Mouse (Mus musculus) hindbrain, embryonic 13.5 days (tissue): ENCODE results near the gene Alad. TPM values are rescaled to one million over a fixed set of nuclear protein-coding genes. Genes with fewer than 3 reads are reported as not detected.
A peak's percentile ranks its signal among the peaks of the same experiment; 100 is the strongest.

Experiments used
- ATAC-seq: fragments of 200-750 bp; cut with Nextera tagmentation; 2 replicates; pipeline ENCODE4 v1.8.0; 2017; ENCODE audit warnings: moderate TSS enrichment; ENCODE audit not compliant: low FRiP score
- H3K27ac ChIP-seq: fragments of 300-500 bp; sonication (generic); 2 replicates; pipeline ENCODE4 v1.5.1; 2015; ENCODE audit warnings: inconsistent platforms, mild to moderate bottlenecking, moderate library complexity
- H3K27me3 ChIP-seq: fragments of 300-500 bp; sonication (generic); 2 replicates; pipeline ENCODE4 v1.6.1; 2015; ENCODE audit warnings: mild to moderate bottlenecking, inconsistent platforms
- H3K36me3 ChIP-seq: fragments of 300-500 bp; sonication (generic); 2 replicates; pipeline ENCODE4 v1.6.1; 2015; ENCODE audit warnings: mild to moderate bottlenecking, inconsistent platforms
- H3K4me1 ChIP-seq: fragments of 300-500 bp; sonication (generic); replicated peaks from 2 replicates; pipeline ENCODE4 v1.6.1; 2015; ENCODE audit warnings: inconsistent platforms
- H3K4me2 ChIP-seq: fragments of 300-500 bp; sonication (generic); 2 replicates; pipeline ENCODE4 v1.6.1; 2015; ENCODE audit warnings: inconsistent platforms, mild to moderate bottlenecking, moderate library complexity
- H3K4me3 ChIP-seq: fragments of 300-500 bp; sonication (generic); 2 replicates; pipeline ENCODE4 v1.5.1; 2015; ENCODE audit warnings: mild to moderate bottlenecking, inconsistent platforms
- H3K9ac ChIP-seq: fragments of 300-500 bp; sonication (generic); 2 replicates; pipeline ENCODE4 v1.6.1; 2015; ENCODE audit warnings: mild to moderate bottlenecking, inconsistent platforms
- H3K9me3 ChIP-seq: fragments of 300-500 bp; sonication (generic); 2 replicates; pipeline ENCODE4 v1.6.1; 2016; ENCODE audit warnings: inconsistent platforms
- WGBS: fragments of 180-500 bp; shearing (Covaris S2); methylation state at CpG from one replicate; pipeline ENCODE4 v1.1.7; 2015; 5-methylcytosine and 5-hydroxymethylcytosine counted together
- polyA plus RNA-seq: library from polyadenylated mRNA; unstranded; fragments of >200 nt; fragmentation: Nextera tagmentation; extraction: Ambion mirVana; gene quantifications from 2 replicates; pipeline ENCODE4 v1.2.1, GENCODE M21; 2015

Gene Alad
- polyA plus RNA-seq, 1 experiment from 2014 or later, result 64.2 TPM

DNA sequence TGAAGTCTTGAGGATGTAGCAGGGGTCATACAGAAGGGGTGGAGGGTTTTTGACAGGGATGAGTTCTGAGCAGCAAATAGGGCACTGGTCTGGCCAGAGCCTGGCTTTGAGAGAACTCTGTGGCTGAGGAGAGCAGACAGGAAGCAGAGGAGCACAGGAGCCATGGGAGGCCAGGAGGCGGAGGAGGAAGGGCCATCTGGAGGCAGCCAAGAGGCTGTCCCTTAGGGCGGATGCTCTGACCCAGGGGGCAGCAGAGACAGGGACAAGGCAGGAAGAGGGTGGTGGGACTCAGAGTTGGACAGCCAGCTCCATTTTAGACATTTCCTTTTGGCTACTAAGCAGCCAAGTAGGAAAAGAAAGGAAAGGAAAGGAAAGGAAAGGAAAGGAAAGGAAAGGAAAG is 3.6 kb downstream of the Alad start:
- H3K9ac ChIP-seq, result peak overlapping the region; percentile 39
- ATAC-seq, result no peak
- H3K4me3 ChIP-seq, result no peak overlapping the region
- 34% methylated on average over 2 of the region's 2 CpGs for WGBS
- no peaks in the 10 kb centered on the region for H3K9me3 ChIP-seq
- no peaks in the 10 kb centered on the region for H3K27me3 ChIP-seq
- H3K27ac ChIP-seq, result no peak overlapping the region
- peaks cover 31% of the 10 kb centered on the region for H3K4me1 ChIP-seq
- H3K36me3 ChIP-seq, result peaks cover 30% of the 10 kb centered on the region
- H3K4me2 ChIP-seq, result no peak overlapping the region

DNA sequence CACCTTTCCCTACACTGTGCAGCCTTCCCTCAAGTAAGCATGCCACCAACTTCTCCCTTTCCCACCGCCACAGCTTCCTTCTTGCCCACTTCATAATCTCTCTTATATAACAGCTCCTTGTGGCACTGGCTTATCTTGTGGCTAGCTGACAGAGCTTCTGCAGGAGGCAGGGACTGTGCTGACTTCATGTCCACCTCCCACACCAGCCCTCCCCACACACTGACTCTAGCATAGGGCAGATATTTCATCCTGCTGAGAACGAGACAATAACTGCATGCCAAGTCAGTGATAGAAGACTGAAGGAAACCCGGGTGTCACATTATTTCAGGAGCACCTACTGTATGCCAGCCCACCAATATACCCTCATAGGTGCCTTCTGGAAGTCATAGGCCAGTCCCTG is 4.2 kb downstream of the Alad start:
- Histone ChIP-seq H3K4me1 (peaks cover 29% of the 10 kb centered on the region), H3K9me3 (no peaks in the 10 kb centered on the region), H3K36me3 (peaks cover 36% of the 10 kb centered on the region), H3K9ac (peak overlapping the region; percentile 39; the same call in 1 of the 2 replicates), H3K27me3 (no peaks in the 10 kb centered on the region), H3K4me2 (no peak overlapping the region), H3K27ac (no peak overlapping the region), H3K4me3 (no peak overlapping the region)
- ATAC-seq, result no peak
- WGBS, result 85% methylated on average over 3 of the region's 3 CpGs

DNA sequence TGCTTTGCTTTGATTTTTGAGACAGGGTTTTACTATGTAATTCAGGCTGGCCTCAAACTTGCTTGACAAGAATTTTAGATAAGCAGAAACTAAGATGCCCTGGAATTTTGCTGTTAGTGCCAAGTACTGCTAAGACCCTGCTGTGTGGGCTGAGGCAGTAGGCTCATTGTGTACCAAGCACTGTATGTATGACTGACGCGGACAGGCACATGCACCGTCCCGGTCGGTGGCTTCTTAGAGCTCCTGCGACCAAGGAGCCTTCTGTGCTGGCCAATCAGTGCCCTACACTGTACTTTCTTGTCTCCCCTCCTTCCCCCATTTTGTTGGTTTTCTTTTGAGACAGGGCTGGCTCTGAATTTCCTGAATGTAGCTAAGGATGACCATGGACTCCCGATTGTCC is 4.7 kb downstream of the Alad start:
- no peak overlapping the region for H3K9ac ChIP-seq
- WGBS, result 86% methylated on average over 7 of the region's 7 CpGs
- peaks cover 28% of the 10 kb centered on the region for H3K4me1 ChIP-seq
- peaks cover 41% of the 10 kb centered on the region for H3K36me3 ChIP-seq
- no peak overlapping the region for H3K4me2 ChIP-seq
- no peak overlapping the region for H3K4me3 ChIP-seq
- no peaks in the 10 kb centered on the region for H3K27me3 ChIP-seq
- H3K9me3 ChIP-seq, result no peaks in the 10 kb centered on the region
- no peak overlapping the region for H3K27ac ChIP-seq
- ATAC-seq, result no peak

DNA sequence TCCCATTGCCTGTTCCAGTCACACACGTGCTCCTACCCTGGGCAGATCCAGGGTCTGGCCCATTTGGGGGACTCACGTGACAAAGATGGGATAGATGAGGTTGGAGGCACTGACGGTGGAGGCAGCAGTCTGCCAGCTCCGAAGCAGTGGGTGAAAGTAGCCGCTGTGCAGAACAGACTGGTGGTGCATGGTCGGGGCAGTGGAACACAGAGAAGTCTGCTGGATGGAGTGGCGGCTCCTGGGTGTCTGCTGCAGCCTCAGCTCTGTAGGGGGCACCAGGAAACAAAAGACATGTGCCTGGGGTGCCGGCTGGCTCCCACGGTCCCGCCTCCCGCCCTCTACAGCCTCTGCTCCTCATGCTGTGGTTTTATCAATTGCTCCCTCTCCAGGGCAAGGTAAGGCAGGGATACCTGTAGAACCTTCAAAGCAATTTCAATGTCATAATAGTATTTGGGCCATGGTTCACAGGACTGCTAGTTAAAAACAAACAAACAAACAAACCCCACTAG is 5.7 kb downstream of the Alad start:
- H3K4me1 ChIP-seq, result peaks cover 25% of the 10 kb centered on the region
- no peak for ATAC-seq
- H3K4me2 ChIP-seq, result no peak overlapping the region
- no peak overlapping the region for H3K27ac ChIP-seq
- H3K4me3 ChIP-seq, result no peak overlapping the region
- peaks cover 50% of the 10 kb centered on the region for H3K36me3 ChIP-seq
- H3K9me3 ChIP-seq, result no peaks in the 10 kb centered on the region
- H3K9ac ChIP-seq, result 0 out of 2 replicates have a peak overlapping the region, but pooled peaks have one; percentile 2
- WGBS, result 46% methylated on average over 11 of the region's 11 CpGs
- no peaks in the 10 kb centered on the region for H3K27me3 ChIP-seq

DNA sequence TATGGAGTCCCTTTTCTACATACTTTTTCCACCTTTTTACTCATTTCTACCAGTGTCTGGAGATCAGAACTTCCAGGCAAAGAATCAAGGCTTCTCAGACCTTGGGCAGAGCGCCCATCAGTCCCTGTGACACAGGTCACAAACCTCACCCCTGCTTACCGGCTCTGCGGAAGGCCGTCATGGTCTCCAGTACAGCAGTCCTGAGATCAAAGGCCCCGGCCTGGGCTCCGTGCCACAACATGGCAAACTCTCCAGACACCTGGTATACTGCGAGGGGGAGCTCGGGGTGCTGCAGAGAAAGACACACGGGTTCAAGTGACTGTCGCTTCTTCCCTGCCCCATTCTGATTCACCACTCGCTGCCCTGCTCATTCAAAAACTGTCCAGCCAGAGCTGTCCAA is 9.8 kb downstream of the Alad start:
- no peak for ATAC-seq
- H3K4me2 ChIP-seq, result no peak overlapping the region
- H3K27me3 ChIP-seq, result no peaks in the 10 kb centered on the region
- no peaks in the 10 kb centered on the region for H3K9me3 ChIP-seq
- no peaks in the 10 kb centered on the region for H3K4me1 ChIP-seq
- peaks cover 67% of the 10 kb centered on the region for H3K36me3 ChIP-seq
- no peak overlapping the region for H3K4me3 ChIP-seq
- no peak overlapping the region for H3K27ac ChIP-seq
- H3K9ac ChIP-seq, result no peak overlapping the region
- 92% methylated on average over 11 of the region's 11 CpGs for WGBS

DNA sequence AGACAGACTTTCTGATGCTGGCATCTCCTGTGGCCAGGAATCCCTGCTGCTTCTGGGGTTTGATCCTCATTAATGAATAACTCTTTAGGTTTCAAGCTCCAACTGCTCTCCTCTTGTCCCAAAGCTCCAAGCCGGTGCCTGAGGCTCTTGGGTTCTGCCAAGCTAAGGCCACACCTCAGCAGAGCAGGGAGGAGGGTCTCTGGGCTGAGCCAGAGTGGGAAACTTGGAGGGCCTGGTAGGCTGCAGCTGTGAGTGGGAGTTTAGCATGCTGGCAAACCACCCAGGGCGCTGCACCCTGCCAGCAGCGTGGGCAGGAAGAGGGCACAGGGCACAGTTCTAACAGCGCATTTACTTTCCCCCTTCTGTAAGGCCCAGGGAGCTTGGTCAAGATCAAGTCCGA is 10.9 kb downstream of the Alad start:
- H3K4me1 ChIP-seq, result no peaks in the 10 kb centered on the region
- H3K9me3 ChIP-seq, result no peaks in the 10 kb centered on the region
- no peak for ATAC-seq
- H3K36me3 ChIP-seq, result peaks cover 64% of the 10 kb centered on the region
- WGBS, result 90% methylated on average over 5 of the region's 5 CpGs
- H3K27me3 ChIP-seq, result no peaks in the 10 kb centered on the region
- no peak overlapping the region for H3K4me2 ChIP-seq
- H3K9ac ChIP-seq, result no peak overlapping the region
- no peak overlapping the region for H3K4me3 ChIP-seq
- no peak overlapping the region for H3K27ac ChIP-seq

DNA sequence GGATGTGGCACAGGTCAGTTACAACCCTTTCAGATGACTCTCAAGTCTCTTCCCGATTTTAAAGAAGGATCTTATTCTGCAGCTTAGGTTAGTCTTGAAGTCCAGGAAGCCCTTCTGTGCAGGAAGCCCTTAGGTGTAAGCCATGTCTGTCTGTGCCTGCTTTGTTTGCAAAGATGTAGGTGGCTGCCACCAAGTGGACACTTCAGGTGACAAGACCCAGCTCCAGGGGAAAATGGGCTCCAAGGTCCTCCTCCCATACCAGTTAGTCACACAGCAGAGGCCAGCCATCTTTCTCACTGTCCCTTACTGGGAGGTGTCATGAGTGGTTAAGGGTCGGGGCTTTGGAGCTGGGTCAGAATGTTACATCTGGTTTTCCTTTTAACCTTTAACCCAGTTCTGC is 12.9 kb downstream of the Alad start:
- H3K9ac ChIP-seq, result no peak overlapping the region
- whole genome bisulfite sequencing, result 70% methylated on average over 2 of the region's 2 CpGs
- H3K27me3 ChIP-seq, result no peaks in the 10 kb centered on the region
- peaks cover 44% of the 10 kb centered on the region for H3K36me3 ChIP-seq
- H3K4me1 ChIP-seq, result peaks cover 4% of the 10 kb centered on the region; the same call in 1 of the 2 replicates
- no peak overlapping the region for H3K27ac ChIP-seq
- no peak overlapping the region for H3K4me2 ChIP-seq
- H3K9me3 ChIP-seq, result no peaks in the 10 kb centered on the region
- no peak for ATAC-seq
- no peak overlapping the region for H3K4me3 ChIP-seq

DNA sequence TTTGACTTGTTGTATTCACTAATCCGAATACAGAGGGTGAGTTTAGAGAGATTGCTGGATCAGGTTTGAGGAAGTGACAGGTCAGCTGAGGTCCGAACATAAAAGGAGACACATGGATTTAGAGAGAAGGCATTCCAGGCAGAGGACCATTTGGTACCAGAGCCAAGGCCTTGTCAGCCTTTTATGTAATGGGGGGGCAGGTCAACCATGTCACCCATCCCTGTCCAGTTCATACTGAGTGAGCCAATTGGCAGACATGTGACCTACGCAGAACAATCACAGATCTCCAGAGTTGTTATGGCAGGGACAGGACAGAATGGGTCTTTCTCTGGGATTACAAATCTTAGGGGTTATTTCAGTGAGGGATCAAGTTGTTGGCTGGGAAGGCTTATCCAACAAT is 13.7 kb downstream of the Alad start:
- Histone ChIP-seq H3K27ac (no peak overlapping the region), H3K4me1 (peaks cover 10% of the 10 kb centered on the region), H3K4me3 (no peak overlapping the region), H3K4me2 (no peak overlapping the region), H3K9ac (no peak overlapping the region), H3K9me3 (no peaks in the 10 kb centered on the region), H3K36me3 (peaks cover 36% of the 10 kb centered on the region), H3K27me3 (no peaks in the 10 kb centered on the region)
- WGBS, result 92% methylated on average over 3 of the region's 3 CpGs
- no peak for ATAC-seq

DNA sequence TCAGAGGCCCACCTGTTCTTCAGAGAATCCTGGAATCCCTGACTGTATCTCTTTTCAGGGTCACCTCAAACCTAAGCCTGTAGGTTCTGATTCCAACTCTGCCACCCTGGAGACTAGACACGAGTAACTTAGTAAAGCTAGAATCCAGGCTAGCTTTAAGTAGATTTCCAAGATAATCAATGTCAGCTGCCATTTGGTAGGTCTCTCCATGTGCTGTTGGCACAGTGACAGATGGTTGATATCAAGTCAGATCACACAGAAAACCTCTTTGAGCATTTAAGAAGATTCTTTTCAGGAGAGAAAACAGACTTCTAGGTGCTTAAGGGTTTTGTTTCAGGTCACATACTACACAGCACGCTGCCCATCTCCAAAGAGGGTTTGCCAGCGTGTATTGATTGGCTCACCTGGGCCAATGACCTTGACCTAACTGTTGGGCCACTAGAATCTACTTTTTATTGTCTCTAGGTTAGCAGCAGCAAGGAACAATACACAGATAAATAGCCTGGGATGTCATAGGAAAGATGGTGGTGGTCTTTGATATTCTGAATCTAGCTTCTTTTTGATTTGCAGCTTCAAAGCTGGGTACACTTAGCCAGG is 16.2 kb downstream of the Alad start, which contains the start of gene Hdhd3:
Hdhd3 (minus strand) TSS at position 94 of the 597 bp plus-strand sequence.
- Histone ChIP-seq H3K9ac (peak within 1 kb of the TSS; percentile 86), H3K4me2 (peak within 1 kb of the TSS; percentile 67), H3K4me1 (peaks cover 11% of the 10 kb centered on the region), H3K9me3 (no peaks in the 10 kb centered on the region), H3K36me3 (peaks cover 26% of the 10 kb centered on the region), H3K27ac (peak within 1 kb of the TSS; percentile 78), H3K27me3 (no peaks in the 10 kb centered on the region), H3K4me3 (peak within 1 kb of the TSS; percentile 79)
- no peak for ATAC-seq
- 89% methylated on average over 3 of the region's 3 CpGs for WGBS

DNA sequence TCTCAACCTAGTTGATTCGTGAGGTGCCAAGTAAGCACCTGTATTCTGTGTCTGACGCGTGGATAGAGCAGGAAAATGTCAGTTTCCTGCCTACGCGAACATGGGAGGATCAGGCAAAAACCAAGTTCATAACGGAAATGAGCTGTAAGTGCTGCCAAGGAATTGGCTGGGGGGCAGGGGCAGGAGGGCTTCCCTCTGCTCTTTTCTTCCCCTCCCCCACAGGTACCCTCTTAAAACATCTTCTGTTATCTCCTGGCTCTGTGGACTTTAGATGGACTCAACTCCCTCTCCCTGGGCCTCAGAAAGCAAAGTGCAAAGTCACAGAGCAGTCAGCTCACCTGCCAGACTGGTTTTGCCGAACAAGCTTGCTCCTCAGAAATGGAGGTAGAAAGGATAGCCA is 16.7 kb downstream of the Alad start:
- Histone ChIP-seq H3K27me3 (no peaks in the 10 kb centered on the region), H3K4me3 (no peak overlapping the region), H3K4me1 (peaks cover 11% of the 10 kb centered on the region), H3K9ac (no peak overlapping the region), H3K27ac (no peak overlapping the region), H3K4me2 (no peak overlapping the region), H3K36me3 (peaks cover 25% of the 10 kb centered on the region), H3K9me3 (no peaks in the 10 kb centered on the region)
- WGBS, result 77% methylated on average over 7 of the region's 7 CpGs
- no peak for ATAC-seq

DNA sequence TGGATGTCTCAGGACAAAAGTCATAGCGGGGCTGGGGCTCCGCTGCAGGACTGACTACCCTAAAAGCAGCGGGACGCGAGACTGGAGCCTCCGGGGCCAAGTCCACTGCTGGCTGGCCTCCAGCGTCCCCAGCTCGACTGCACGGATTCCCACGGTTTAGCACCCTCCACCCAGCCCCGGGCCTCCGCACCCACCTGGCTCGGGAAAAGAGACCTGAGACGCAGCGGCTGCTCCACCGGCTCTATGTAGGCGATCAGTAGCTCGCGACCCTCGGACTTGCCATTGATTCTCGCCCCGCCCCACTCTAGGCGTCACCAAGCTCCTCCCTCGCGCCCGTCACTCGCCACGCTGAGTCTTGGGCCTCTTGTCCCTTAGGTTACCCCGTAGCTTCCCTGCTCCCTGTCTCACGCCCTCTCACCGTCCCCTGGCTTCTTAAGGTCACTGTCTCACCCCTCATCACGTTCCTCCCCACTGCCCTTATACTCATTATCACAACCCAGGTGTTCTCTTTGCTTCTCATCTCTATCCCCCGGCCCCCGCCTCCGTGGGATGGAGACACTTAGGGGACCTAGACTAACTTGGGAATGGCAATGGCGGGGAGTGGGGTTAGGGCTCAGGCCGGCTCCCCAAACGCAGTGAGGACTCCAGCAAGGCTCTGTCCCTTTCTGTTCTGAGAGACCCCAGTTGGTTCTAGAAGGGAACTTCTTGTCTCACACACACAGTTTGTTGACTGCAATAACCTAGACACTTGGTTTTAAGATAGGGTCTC is 17.6 kb downstream of the Alad start:
- Histone ChIP-seq H3K27ac (peak overlapping the region; percentile 78), H3K27me3 (no peaks in the 10 kb centered on the region), H3K9ac (peak overlapping the region; percentile 86), H3K4me1 (peaks cover 11% of the 10 kb centered on the region), H3K36me3 (peaks cover 28% of the 10 kb centered on the region), H3K9me3 (no peaks in the 10 kb centered on the region), H3K4me2 (peak overlapping the region; percentile 67), H3K4me3 (peak overlapping the region; percentile 79)
- peak; percentile 95 for ATAC-seq
- 2% methylated on average over 38 of the region's 38 CpGs for WGBS

DNA sequence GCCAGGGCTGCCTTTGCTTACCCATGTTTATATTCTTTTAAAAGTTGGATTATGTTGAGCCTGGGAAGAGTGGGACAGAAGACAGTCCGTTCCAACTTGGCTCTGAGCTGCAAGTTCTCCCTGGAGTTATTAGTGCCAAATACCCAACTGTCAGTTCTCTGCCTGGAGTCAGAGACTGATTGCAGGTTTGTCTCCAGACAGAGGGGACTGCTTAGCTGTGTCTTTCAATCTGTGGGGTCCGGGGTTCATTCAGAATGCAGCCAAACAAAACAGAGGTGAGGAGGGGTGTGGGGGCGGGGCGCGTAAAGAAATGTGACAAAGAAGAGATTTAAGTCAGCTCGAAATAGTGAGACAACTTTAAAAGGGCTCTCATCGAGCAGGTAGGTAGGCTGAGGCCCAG is 18.2 kb downstream of the Alad start:
- H3K27me3 ChIP-seq, result no peaks in the 10 kb centered on the region
- H3K4me3 ChIP-seq, result peak overlapping the region; percentile 79
- H3K27ac ChIP-seq, result peak overlapping the region; percentile 78
- peak; percentile 31 for ATAC-seq
- H3K4me1 ChIP-seq, result peaks cover 11% of the 10 kb centered on the region
- peaks cover 34% of the 10 kb centered on the region for H3K36me3 ChIP-seq
- no peaks in the 10 kb centered on the region for H3K9me3 ChIP-seq
- H3K9ac ChIP-seq, result peak overlapping the region; percentile 86
- H3K4me2 ChIP-seq, result peak overlapping the region; percentile 67
- 3% methylated on average over 7 of the region's 7 CpGs for WGBS
